Comparison of ENCODE assay signal across 25 mouse cellular contexts in the genomic region with DNA sequence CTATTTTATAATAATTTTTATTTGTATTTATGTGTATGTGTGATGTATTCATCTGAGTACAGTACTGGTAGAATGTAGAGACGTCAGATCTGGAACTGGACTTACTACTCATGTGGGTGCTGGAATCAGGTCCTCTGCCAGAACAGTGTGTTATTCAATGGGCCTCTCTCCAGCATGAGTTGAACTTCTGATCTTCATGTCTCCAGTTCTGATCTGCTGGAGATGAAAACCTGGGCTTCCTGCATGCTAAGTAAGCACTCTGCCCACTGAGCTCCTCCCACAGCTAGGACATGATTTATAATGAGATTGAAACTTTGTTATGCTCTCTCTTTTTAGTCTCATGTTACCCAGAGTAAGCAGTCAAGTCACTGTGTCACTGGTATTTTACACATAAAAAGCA. TPM values are rescaled to one million over a fixed set of nuclear protein-coding genes. Genes with fewer than 3 reads are reported as not detected.
DNase-seq lines count a peak whose midpoint lies in the region; ATAC-seq and TF ChIP-seq lines count a peak whose summit lies in the region.
"Had no signal": no experiment of that assay in that cellular context is flagged by ENCODE, and none has a peak within 500 bp of the region (broad histone marks: within the 10 kb centered on the region; RNA-seq: fewer than 3 reads in every experiment).

No protein-coding gene starts in this region.

- TF ChIP-seq POLR2A in kidney, adult 2 months (IDR thresholded peaks at IDR 0.05; ENCODE audit: low read depth, low read length): no peak

- no peaks in the 10 kb centered on the region for H3K4me1 ChIP-seq in kidney, adult 2 months (ENCODE audit: control insufficient read depth, insufficient read depth, low read length)
- no peaks in the 10 kb centered on the region for H3K4me1 ChIP-seq in kidney, embryonic 15.5 days
- H3K4me1 ChIP-seq: embryonic facial prominence, embryonic 15.5 days; forebrain, embryonic 10.5 days; heart, embryonic 15.5 days; hindbrain, embryonic 10.5 days; hindbrain, embryonic 15.5 days had no signal

- ATAC-seq in kidney, embryonic 15.5 days (replicated peaks; ENCODE audit: low FRiP score): no peak
- ATAC-seq: activated CD4-positive, CD25-positive, alpha-beta regulatory T cell, adult 4 months; forebrain, embryonic 14.5 days; Patski had no signal

- 0 out of 2 replicates have a peak, but pooled peaks cover 1% of the 10 kb centered on the region for H3K36me3 ChIP-seq in kidney, adult 2 months (ENCODE audit: control insufficient read depth, insufficient read depth, low read length)
- H3K36me3 ChIP-seq in kidney, embryonic 15.5 days: peaks cover 25% of the 10 kb centered on the region

- H3K27me3 ChIP-seq in kidney, adult 2 months (replicated peaks; ENCODE audit: control insufficient read depth, insufficient read depth, low read length): no peaks in the 10 kb centered on the region
- H3K27me3 ChIP-seq in kidney, embryonic 15.5 days: no peaks in the 10 kb centered on the region
- H3K27me3 ChIP-seq: embryonic facial prominence, embryonic 15.5 days; heart, embryonic 15.5 days; hindbrain, embryonic 15.5 days; Patski had no signal

- DNase-seq in gastrocnemius, adult 2 months: no peak
- DNase-seq in gastrocnemius, postnatal 25 days: no peak
- DNase-seq in kidney, adult 2 months: peak; percentile 57
- peak; percentile 8 for DNase-seq in urinary bladder, postnatal 14 days (ENCODE audit: low spot score)
- DNase-seq in urinary bladder, postnatal 10 days (ENCODE audit: low spot score): no peak
- DNase-seq in skeletal muscle tissue, adult 2 months (ENCODE audit: low read depth, low spot score): peak; percentile 9
- DNase-seq in cerebellum, adult 9-10 months: no peak
- DNase-seq: adrenal gland, postnatal 25 days; cerebellum, adult 2 months; cerebellum, postnatal 14 days; embryo, embryonic 11 days; heart, adult 2 months; heart, postnatal 14 days had no signal

- no peak overlapping the region for H3K9ac ChIP-seq in kidney, embryonic 15.5 days
- H3K9ac ChIP-seq: embryonic facial prominence, embryonic 15.5 days; heart, embryonic 15.5 days; hindbrain, embryonic 15.5 days had no signal

- 38% methylated on average over 1 of the region's 1 CpGs for WGBS in kidney, adult 2 months
- 58% methylated on average over 1 of the region's 1 CpGs for WGBS in kidney, embryonic 15.5 days

- H3K4me2 ChIP-seq in kidney, embryonic 15.5 days: no peak overlapping the region
- H3K4me2 ChIP-seq: embryonic facial prominence, embryonic 15.5 days; heart, embryonic 11.5 days; heart, embryonic 15.5 days; hindbrain, embryonic 15.5 days had no signal

- H3K4me3 ChIP-seq in gastrocnemius, adult 2 months: no peak overlapping the region
- H3K4me3 ChIP-seq in kidney, adult 2 months (ENCODE audit: insufficient read depth, low read depth, low read length): no peak overlapping the region
- H3K4me3 ChIP-seq in kidney, embryonic 15.5 days (replicated peaks): no peak overlapping the region
- H3K4me3 ChIP-seq: embryonic facial prominence, embryonic 15.5 days; erythroblast, embryonic 14.5 days; forebrain, embryonic 10.5 days; heart, adult 2 months; heart, embryonic 15.5 days; hindbrain, embryonic 10.5 days; hindbrain, embryonic 15.5 days had no signal

- H3K9me3 ChIP-seq in kidney, embryonic 15.5 days (replicated peaks): no peaks in the 10 kb centered on the region
- H3K9me3 ChIP-seq: embryonic facial prominence, embryonic 15.5 days; forebrain, embryonic 10.5 days; heart, embryonic 15.5 days; hindbrain, embryonic 10.5 days; hindbrain, embryonic 15.5 days had no signal

- TF ChIP-seq CTCF in gastrocnemius, adult 2 months (IDR thresholded peaks at IDR 0.05): no peak
- no peak for TF ChIP-seq CTCF in kidney, adult 2 months (conservative IDR thresholded peaks at IDR 0.05; ENCODE audit: insufficient read depth, insufficient read length, low read depth, low read length)

- intact Hi-C loops in gastrocnemius, adult 2 months (cut with DNase I): no loop called here

- peak overlapping the region; percentile 56 for H3K27ac ChIP-seq in gastrocnemius, adult 2 months
- H3K27ac ChIP-seq in kidney, adult 2 months (ENCODE audit: insufficient read depth, low read depth, low read length): no peak overlapping the region
- H3K27ac ChIP-seq in kidney, embryonic 15.5 days: no peak overlapping the region
- H3K27ac ChIP-seq: embryonic facial prominence, embryonic 15.5 days; forebrain, embryonic 10.5 days; heart, adult 2 months; heart, embryonic 15.5 days; hindbrain, embryonic 10.5 days; hindbrain, embryonic 15.5 days had no signal

RNA-seq across cellular contexts. Expression of a gene that starts 21.2 kb away (rescaled TPM):
- total RNA-seq in gastrocnemius, adult 2 months (2021): 10 to 100 TPM; 25.3 to 27.2 TPM
- 10 to 100 TPM; 18.4 to 22.0 TPM for total RNA-seq in gastrocnemius, postnatal 25 days (2021)
- 7.8 and 10.9 TPM in 2 replicates for polyA plus RNA-seq in kidney, adult 2 months (2012; rRNA removed)
- polyA plus RNA-seq in kidney, embryonic 15.5 days (2015; fragmentation: Nextera tagmentation; extraction: Ambion mirVana): 44.7 and 45.9 TPM in 2 replicates

RNA-seq across cellular contexts. Expression of a gene that starts 33.5 kb away (rescaled TPM):
- 10 to 100 TPM; 36.7 to 62.7 TPM for total RNA-seq in gastrocnemius, adult 2 months (2021)
- total RNA-seq in gastrocnemius, postnatal 25 days (2021): 10 to 100 TPM; 44.2 to 51.0 TPM
- polyA plus RNA-seq in kidney, adult 2 months (2012; rRNA removed): 8.1 and 13.1 TPM in 2 replicates
- polyA plus RNA-seq in kidney, embryonic 15.5 days (2015; fragmentation: Nextera tagmentation; extraction: Ambion mirVana): 51.8 and 52.3 TPM in 2 replicates

RNA-seq across cellular contexts. Expression of a gene that starts 46.0 kb away (rescaled TPM):
- not detected for total RNA-seq in gastrocnemius, adult 2 months (2021)
- not detected for total RNA-seq in gastrocnemius, postnatal 25 days (2021)
- 2.0 and 2.5 TPM in 2 replicates for polyA plus RNA-seq in kidney, adult 2 months (2012; rRNA removed)
- polyA plus RNA-seq in kidney, embryonic 15.5 days (2015; fragmentation: Nextera tagmentation; extraction: Ambion mirVana): 1.2 and 1.5 TPM in 2 replicates
- total RNA-seq: gastrocnemius, adult 8-10 months had no signal

Comparison
In these comparisons a context has a peak if more than half of its experiments do, and no peak if none do; other contexts are left out.
1. DNase-seq: peak in kidney, adult 2 months (single experiment), urinary bladder, postnatal 14 days (single experiment) and skeletal muscle tissue, adult 2 months (single experiment); none in gastrocnemius, adult 2 months (single experiment), gastrocnemius, postnatal 25 days (single experiment), urinary bladder, postnatal 10 days (single experiment) and cerebellum, adult 9-10 months (single experiment).